Mouse (Mus musculus) lung, embryonic 14.5 days (tissue): ENCODE results near the gene Gpsm3. TPM values are rescaled to one million over a fixed set of nuclear protein-coding genes. Genes with fewer than 3 reads are reported as not detected.

ENCODE experiments used
- ATAC-seq: fragments of 200-750 bp; cut with Nextera tagmentation; 2 replicates; pipeline ENCODE4 v1.8.0; 2017; ENCODE audit warnings: mild to moderate bottlenecking, moderate TSS enrichment, moderate library complexity; ENCODE audit not compliant: insufficient read depth
- DNase-seq: peaks from one replicate; pipeline ENCODE4 v3.0.0-alpha.2; 2015
- H3K27ac ChIP-seq: fragments of 300-500 bp; sonication (generic); 2 replicates; pipeline ENCODE4 v1.5.1; 2014; ENCODE audit warnings: low read depth, mild to moderate bottlenecking, moderate library complexity
- H3K27me3 ChIP-seq: fragments of 300-500 bp; sonication (generic); 2 replicates; pipeline ENCODE4 v1.6.1; 2014; ENCODE audit warnings: low read length, control low read depth; ENCODE audit not compliant: insufficient read depth
- H3K36me3 ChIP-seq: fragments of 300-500 bp; sonication (generic); 2 replicates; pipeline ENCODE4 v1.6.1; 2014; ENCODE audit warnings: control low read depth; ENCODE audit not compliant: insufficient read depth
- H3K4me1 ChIP-seq: fragments of 300-500 bp; sonication (generic); 2 replicates; pipeline ENCODE4 v1.6.1; 2014; ENCODE audit warnings: antibody characterized with exemption, control low read depth; ENCODE audit not compliant: insufficient read depth
- H3K4me2 ChIP-seq: fragments of 300-500 bp; sonication (generic); 2 replicates; pipeline ENCODE4 v1.6.1; 2014; ENCODE audit warnings: mild to moderate bottlenecking
- H3K4me3 ChIP-seq: fragments of 300-500 bp; sonication (generic); 2 replicates; pipeline ENCODE4 v1.5.1; 2014; ENCODE audit warnings: low read depth, low read length
- H3K9ac ChIP-seq: fragments of 300-500 bp; sonication (generic); 2 replicates; pipeline ENCODE4 v1.6.1; 2014
- H3K9me3 ChIP-seq: fragments of 300-500 bp; sonication (generic); 2 replicates; pipeline ENCODE4 v1.6.1; 2016; ENCODE audit warnings: low read depth, low read length, control low read depth
- CTCF ChIP-seq: IDR thresholded peaks from 2 replicates; pipeline ENCODE4 v1.5.1; 2016; ENCODE audit warnings: antibody characterized with exemption, low read depth
- WGBS: fragments of 180-500 bp; shearing (Covaris S2); extraction: QIAGEN DNeasy Blood & Tissue Kit; methylation state at CpG from one replicate; pipeline ENCODE4 v1.1.7; 2014; 5-methylcytosine and 5-hydroxymethylcytosine counted together
- polyA plus RNA-seq: library from polyadenylated mRNA; unstranded; fragments of >200 nt; fragmentation: Nextera tagmentation; extraction: Ambion mirVana; gene quantifications from 2 replicates; pipeline ENCODE4 v1.2.1, GENCODE M21; 2014

Gene Gpsm3
- polyA plus RNA-seq, 1 experiment from 2014 or later: 14.5 TPM

GRCm38 (mm10) chr17:34627943-34628643 lies 38.5 kb downstream of the Gpsm3 start, which contains the start of gene Ppt2:
TSS of gene Ppt2 (minus strand) at chr17:34628510.
- 3% methylated on average over 29 of the region's 29 CpGs for WGBS
- Histone ChIP-seq H3K9ac (peak within 1 kb of the TSS; percentile 73), H3K4me3 (peak within 1 kb of the TSS; percentile 69), H3K4me2 (peak within 1 kb of the TSS; percentile 92), H3K36me3 (peaks cover 6% of the 10 kb centered on the region; the same call in 1 of the 2 replicates), H3K27me3 (peaks cover 41% of the 10 kb centered on the region), H3K9me3 (no peaks in the 10 kb centered on the region), H3K4me1 (peaks cover 16% of the 10 kb centered on the region; the same call in 1 of the 2 replicates), H3K27ac (peak within 1 kb of the TSS; percentile 95)
- DNase-seq: peak; percentile 59
- no peak for ATAC-seq
- no peak for TF ChIP-seq CTCF

- DNase-seq: no peak
- H3K9ac ChIP-seq: peak overlapping the region; percentile 73
- H3K9me3 ChIP-seq: no peaks in the 10 kb centered on the region
- peak overlapping the region; percentile 95; the same call in 1 of the 2 replicates for H3K27ac ChIP-seq
- peak overlapping the region; percentile 92 for H3K4me2 ChIP-seq
- H3K27me3 ChIP-seq: peaks cover 46% of the 10 kb centered on the region
- peaks cover 6% of the 10 kb centered on the region; the same call in 1 of the 2 replicates for H3K36me3 ChIP-seq
- TF ChIP-seq CTCF: no peak
- WGBS: 31% methylated on average over 5 of the region's 5 CpGs
- ATAC-seq: no peak
- H3K4me1 ChIP-seq: peaks cover 16% of the 10 kb centered on the region; the same call in 1 of the 2 replicates
- H3K4me3 ChIP-seq: peak overlapping the region; percentile 69
Measured at GRCm38 (mm10) chr17:34628644-34628967, 39.0 kb downstream of the Gpsm3 start.

- DNase-seq (peak; percentile 65), ATAC-seq (no peak)
- Histone ChIP-seq H3K27ac (peak within 1 kb of the TSS; percentile 95; the same call in 1 of the 2 replicates), H3K4me2 (peak within 1 kb of the TSS; percentile 92), H3K27me3 (peaks cover 51% of the 10 kb centered on the region), H3K4me3 (peak within 1 kb of the TSS; percentile 69), H3K9ac (peak within 1 kb of the TSS; percentile 73), H3K36me3 (peaks cover 6% of the 10 kb centered on the region; the same call in 1 of the 2 replicates), H3K9me3 (no peaks in the 10 kb centered on the region), H3K4me1 (peaks cover 16% of the 10 kb centered on the region; the same call in 1 of the 2 replicates)
- no peak for TF ChIP-seq CTCF
- WGBS: under 1% methylated on average over 16 of the region's 16 CpGs
Measured at GRCm38 (mm10) chr17:34629221-34629751, 39.7 kb downstream of the Gpsm3 start, which contains the start of gene Prrt1. TSS of gene Prrt1 (plus strand) at chr17:34629533.

GRCm38 (mm10) chr17:34629796-34630603 lies 40.4 kb downstream of the Gpsm3 start:
- DNase-seq: no peak
- TF ChIP-seq CTCF: no peak
- Histone ChIP-seq H3K4me1 (peaks cover 16% of the 10 kb centered on the region; the same call in 1 of the 2 replicates), H3K27me3 (peaks cover 51% of the 10 kb centered on the region), H3K9me3 (no peaks in the 10 kb centered on the region), H3K27ac (no peak overlapping the region), H3K4me3 (peak overlapping the region; percentile 21; the same call in 1 of the 2 replicates), H3K4me2 (peak overlapping the region; percentile 92), H3K9ac (no peak overlapping the region), H3K36me3 (peaks cover 6% of the 10 kb centered on the region; the same call in 1 of the 2 replicates)
- 16% methylated on average over 12 of the region's 12 CpGs for WGBS
- no peak for ATAC-seq

- Histone ChIP-seq H3K27me3 (peaks cover 51% of the 10 kb centered on the region), H3K9ac (no peak overlapping the region; the same call in 1 of the 2 replicates), H3K4me1 (peaks cover 16% of the 10 kb centered on the region; the same call in 1 of the 2 replicates), H3K4me2 (peak overlapping the region; percentile 48), H3K27ac (no peak overlapping the region), H3K9me3 (no peaks in the 10 kb centered on the region), H3K4me3 (peak overlapping the region; percentile 23), H3K36me3 (no peaks in the 10 kb centered on the region)
- ATAC-seq: no peak
- DNase-seq: no peak
- 1% methylated on average over 48 of the region's 48 CpGs for WGBS
- TF ChIP-seq CTCF: no peak
Measured at GRCm38 (mm10) chr17:34630761-34631301, 41.2 kb downstream of the Gpsm3 start.

- Histone ChIP-seq H3K9ac (no peak overlapping the region; the same call in 1 of the 2 replicates), H3K4me1 (peaks cover 10% of the 10 kb centered on the region; the same call in 1 of the 2 replicates)
- 6% methylated on average over 12 of the region's 12 CpGs for whole genome bisulfite sequencing
Measured at GRCm38 (mm10) chr17:34631647-34632046, 42.0 kb downstream of the Gpsm3 start.

More at GRCm38 (mm10) chr17:34631647-34632046, 42.0 kb downstream of the Gpsm3 start:
- DNase-seq: no peak
- no peak for ATAC-seq
- Histone ChIP-seq H3K36me3 (no peaks in the 10 kb centered on the region), H3K27me3 (peaks cover 51% of the 10 kb centered on the region), H3K27ac (no peak overlapping the region), H3K4me2 (peak overlapping the region; percentile 67), H3K9me3 (no peaks in the 10 kb centered on the region), H3K4me3 (peak overlapping the region; percentile 37)
- no peak for TF ChIP-seq CTCF
